Mouse (Mus musculus) midbrain, postnatal 0 days (tissue): ENCODE data around the gene Cyth2. TPM values are rescaled to one million over a fixed set of nuclear protein-coding genes. Genes with fewer than 3 reads are reported as not detected.

ENCODE experiments used
- ATAC-seq: fragments of 200-750 bp; cut with Nextera tagmentation; 2 replicates; pipeline ENCODE4 v1.8.0; 2017; ENCODE audit warnings: moderate number of reproducible peaks, mild to moderate bottlenecking, moderate TSS enrichment, moderate library complexity; ENCODE audit not compliant: low FRiP score
- DNase-seq: peaks from one replicate; pipeline ENCODE4 v3.0.0-alpha.2; 2015; ENCODE audit warnings: low spot score
- H3K27ac ChIP-seq: fragments of 300-500 bp; sonication (generic); 2 replicates; pipeline ENCODE4 v1.5.1; 2014; ENCODE audit warnings: low read depth, mild to moderate bottlenecking, low read length, mixed read lengths
- H3K27me3 ChIP-seq: fragments of 300-500 bp; sonication (generic); 2 replicates; pipeline ENCODE4 v1.6.1; 2014; ENCODE audit warnings: low read length, control low read depth, mixed read lengths; ENCODE audit not compliant: insufficient read depth
- H3K36me3 ChIP-seq: fragments of 300-500 bp; sonication (generic); 2 replicates; pipeline ENCODE4 v1.6.1; 2014; ENCODE audit warnings: low read length, control low read depth, mixed read lengths; ENCODE audit not compliant: insufficient read depth
- H3K4me1 ChIP-seq: fragments of 300-500 bp; sonication (generic); 2 replicates; pipeline ENCODE4 v1.6.1; 2014; ENCODE audit warnings: mild to moderate bottlenecking, control low read depth, antibody characterized with exemption, low read length, mixed read lengths; ENCODE audit not compliant: insufficient read depth
- H3K4me2 ChIP-seq: fragments of 300-500 bp; sonication (generic); 2 replicates; pipeline ENCODE4 v1.6.1; 2014; ENCODE audit warnings: low read depth, mild to moderate bottlenecking, low read length, mixed read lengths; ENCODE audit not compliant: poor library complexity, severe bottlenecking
- H3K4me3 ChIP-seq: fragments of 300-500 bp; sonication (generic); 2 replicates; pipeline ENCODE4 v1.5.1; 2014; ENCODE audit warnings: low read depth, mild to moderate bottlenecking, low read length, moderate library complexity
- H3K9ac ChIP-seq: fragments of 300-500 bp; sonication (generic); replicated peaks from 2 replicates; pipeline ENCODE4 v1.6.1; 2014; ENCODE audit warnings: mild to moderate bottlenecking, low read length, moderate library complexity, mixed read lengths; ENCODE audit not compliant: poor library complexity, severe bottlenecking
- H3K9me3 ChIP-seq: fragments of 300-500 bp; sonication (generic); 2 replicates; pipeline ENCODE4 v1.6.1; 2016; ENCODE audit warnings: low read length, control low read depth
- CTCF ChIP-seq: IDR thresholded peaks from 2 replicates; pipeline ENCODE4 v1.5.1; 2016; ENCODE audit warnings: antibody characterized with exemption, mild to moderate bottlenecking
- WGBS: fragments of 180-500 bp; shearing (Covaris S2); extraction: QIAGEN DNeasy Blood & Tissue Kit; methylation state at CpG from one replicate; pipeline ENCODE4 v1.1.7; 2014; 5-methylcytosine and 5-hydroxymethylcytosine counted together
- polyA plus RNA-seq: library from polyadenylated mRNA; unstranded; fragments of >200 nt; fragmentation: Nextera tagmentation; extraction: Ambion mirVana; gene quantifications from 2 replicates; pipeline ENCODE4 v1.2.1, GENCODE M21; 2015
- total RNA-seq: library from RNA; depleted of rRNA; stranded (reverse); fragments of >200 nt; gene quantifications from 2 replicates; pipeline ENCODE4 v1.2.3, GENCODE M21; 2014

Cyth2 gene
- total and polyA plus RNA-seq, 2 experiments from 2014 or later: 210 to 236 TPM

GRCm38 (mm10) chr7:45786136-45786578 lies 28.2 kb downstream of the Cyth2 start:
- Histone ChIP-seq H3K4me2 (peak overlapping the region; percentile 88), H3K36me3 (peaks cover 30% of the 10 kb centered on the region), H3K9ac (peak overlapping the region; percentile 99), H3K27ac (peak overlapping the region; percentile 92), H3K9me3 (no peaks in the 10 kb centered on the region), H3K4me3 (peak overlapping the region; percentile 92), H3K4me1 (peaks cover 5% of the 10 kb centered on the region; the same call in 1 of the 2 replicates), H3K27me3 (no peaks in the 10 kb centered on the region)
- WGBS: 2% methylated on average over 14 of the region's 14 CpGs
- ATAC-seq (peak; percentile 22; the same call in 1 of the 2 replicates), DNase-seq (peak; percentile 92)
- TF ChIP-seq CTCF: no peak

- WGBS: under 1% methylated on average over 31 of the region's 42 CpGs
- peak; percentile 50 for DNase-seq
- Histone ChIP-seq H3K36me3 (peaks cover 24% of the 10 kb centered on the region), H3K4me2 (peak overlapping the region; percentile 88), H3K9me3 (no peaks in the 10 kb centered on the region), H3K4me3 (peak overlapping the region; percentile 92), H3K4me1 (peaks cover 5% of the 10 kb centered on the region; the same call in 1 of the 2 replicates), H3K9ac (peak overlapping the region; percentile 99), H3K27me3 (no peaks in the 10 kb centered on the region), H3K27ac (peak overlapping the region; percentile 92)
- peak; percentile 28 for ATAC-seq
- no peak; the same call in 1 of the 2 replicates for TF ChIP-seq CTCF
These were observed 28.8 kb downstream of the Cyth2 start for GRCm38 (mm10) chr7:45785388-45786135.

GRCm38 (mm10) chr7:45784524-45785372 lies 29.6 kb downstream of the Cyth2 start, which contains the start of gene Sult2b1:
Gene Sult2b1 (minus strand): TSS chr7:45784669.
- Histone ChIP-seq H3K4me1 (peaks cover 5% of the 10 kb centered on the region; the same call in 1 of the 2 replicates), H3K4me3 (peak within 1 kb of the TSS; percentile 92), H3K9me3 (no peaks in the 10 kb centered on the region), H3K9ac (peak within 1 kb of the TSS; percentile 99), H3K27me3 (no peaks in the 10 kb centered on the region), H3K36me3 (peaks cover 18% of the 10 kb centered on the region), H3K27ac (peak within 1 kb of the TSS; percentile 92), H3K4me2 (peak within 1 kb of the TSS; percentile 88)
- DNase-seq (peak; percentile 99), ATAC-seq (peak; percentile 80)
- WGBS: 12% methylated on average over 20 of the region's 20 CpGs
- no peak for TF ChIP-seq CTCF

- no peaks in the 10 kb centered on the region for H3K27me3 ChIP-seq
- peak within 1 kb of the TSS; percentile 99 for H3K9ac ChIP-seq
- no peaks in the 10 kb centered on the region for H3K9me3 ChIP-seq
- 1% methylated on average over 35 of the region's 38 CpGs for WGBS
- peak; percentile 50 for TF ChIP-seq CTCF
- peak within 1 kb of the TSS; percentile 92 for H3K27ac ChIP-seq
- H3K4me2 ChIP-seq: peak within 1 kb of the TSS; percentile 88
- H3K4me1 ChIP-seq: peaks cover 5% of the 10 kb centered on the region; the same call in 1 of the 2 replicates
- peak; percentile 53 for ATAC-seq
- peaks cover 8% of the 10 kb centered on the region for H3K36me3 ChIP-seq
- peak; percentile 86 for DNase-seq
- peak within 1 kb of the TSS; percentile 92 for H3K4me3 ChIP-seq
These were observed 30.8 kb downstream of the Cyth2 start, which contains the start of gene Lmtk3 for GRCm38 (mm10) chr7:45783511-45784091. Gene Lmtk3 (plus strand): TSS chr7:45783738.

GRCm38 (mm10) chr7:45782271-45782670 lies 32.1 kb downstream of the Cyth2 start:
- no peak overlapping the region for H3K4me3 ChIP-seq
- H3K36me3 ChIP-seq: no peaks in the 10 kb centered on the region; the same call in 1 of the 2 replicates
- no peak overlapping the region for H3K9ac ChIP-seq
- H3K27me3 ChIP-seq: no peaks in the 10 kb centered on the region
- TF ChIP-seq CTCF: no peak
- no peak for DNase-seq
- no peaks in the 10 kb centered on the region for H3K9me3 ChIP-seq
- no peak overlapping the region for H3K4me2 ChIP-seq
- no peak overlapping the region for H3K27ac ChIP-seq
- 71% methylated on average over 4 of the region's 4 CpGs for WGBS
- peaks cover 5% of the 10 kb centered on the region; the same call in 1 of the 2 replicates for H3K4me1 ChIP-seq
- ATAC-seq: no peak
